Mouse (Mus musculus) neural tube, embryonic 13.5 days (tissue): ENCODE measurements at regions not wholly inside any gene's neighbourhood (a gene's known extent, or its start where the extent isn't known, plus 50 kb on each side); places are given as distances from the start of the nearest gene placed in this dataset.

Source experiments
- ATAC-seq: fragments of 200-750 bp; cut with Nextera tagmentation; 2 replicates; pipeline ENCODE4 v1.8.0; 2017; ENCODE audit warnings: low read depth, mild to moderate bottlenecking, moderate TSS enrichment, moderate library complexity
- H3K27ac ChIP-seq: fragments of 300-500 bp; sonication (generic); replicated peaks from 2 replicates; pipeline ENCODE4 v1.5.1; 2015; ENCODE audit warnings: moderate library complexity, mild to moderate bottlenecking, inconsistent platforms
- H3K27me3 ChIP-seq: fragments of 300-500 bp; sonication (generic); 2 replicates; pipeline ENCODE4 v1.6.1; 2015; ENCODE audit warnings: mild to moderate bottlenecking, inconsistent platforms
- H3K36me3 ChIP-seq: fragments of 300-500 bp; sonication (generic); 2 replicates; pipeline ENCODE4 v1.6.1; 2015; ENCODE audit warnings: mild to moderate bottlenecking, inconsistent platforms
- H3K4me1 ChIP-seq: fragments of 300-500 bp; sonication (generic); replicated peaks from 2 replicates; pipeline ENCODE4 v1.6.1; 2015; ENCODE audit warnings: inconsistent platforms
- H3K4me2 ChIP-seq: fragments of 300-500 bp; sonication (generic); 2 replicates; pipeline ENCODE4 v1.6.1; 2015; ENCODE audit warnings: inconsistent platforms, mild to moderate bottlenecking, moderate library complexity
- H3K4me3 ChIP-seq: fragments of 300-500 bp; sonication (generic); 2 replicates; pipeline ENCODE4 v1.5.1; 2015; ENCODE audit warnings: mild to moderate bottlenecking, inconsistent platforms
- H3K9ac ChIP-seq: fragments of 300-500 bp; sonication (generic); 2 replicates; pipeline ENCODE4 v1.6.1; 2015; ENCODE audit warnings: moderate library complexity, mild to moderate bottlenecking, inconsistent platforms
- H3K9me3 ChIP-seq: fragments of 300-500 bp; sonication (generic); 2 replicates; pipeline ENCODE4 v1.6.1; 2016; ENCODE audit warnings: inconsistent platforms
- WGBS: fragments of 180-500 bp; shearing (Covaris S2); methylation state at CpG from one replicate; pipeline ENCODE4 v1.1.7; 2015; 5-methylcytosine and 5-hydroxymethylcytosine counted together

- Histone ChIP-seq H3K4me3 (no peak overlapping the region), H3K36me3 (no peaks in the 10 kb centered on the region), H3K4me1 (no peaks in the 10 kb centered on the region), H3K4me2 (no peak overlapping the region), H3K27me3 (no peaks in the 10 kb centered on the region), H3K27ac (no peak overlapping the region), H3K9me3 (no peaks in the 10 kb centered on the region; the same call in 1 of the 2 replicates), H3K9ac (no peak overlapping the region)
- no peak for ATAC-seq
- 93% methylated on average over 6 of the region's 6 CpGs for WGBS
Observed at GRCm38 (mm10) chr1:39047316-39047715, 61.9 kb downstream of the Pdcl3 start.

- Histone ChIP-seq H3K27me3 (no peaks in the 10 kb centered on the region), H3K9me3 (no peaks in the 10 kb centered on the region), H3K36me3 (no peaks in the 10 kb centered on the region), H3K4me2 (no peak overlapping the region), H3K9ac (no peak overlapping the region), H3K27ac (no peak overlapping the region), H3K4me3 (no peak overlapping the region), H3K4me1 (no peaks in the 10 kb centered on the region)
- no peak for ATAC-seq
- WGBS, result 81% methylated on average over 6 of the region's 6 CpGs
Observed at GRCm38 (mm10) chr1:39057304-39057703, 71.9 kb downstream of the Pdcl3 start.

GRCm38 (mm10) chr1:39062509-39062908 lies 77.1 kb downstream of the Pdcl3 start:
- H3K4me1 ChIP-seq, result no peaks in the 10 kb centered on the region
- no peak overlapping the region for H3K4me2 ChIP-seq
- no peak overlapping the region for H3K9ac ChIP-seq
- 92% methylated on average over 6 of the region's 6 CpGs for WGBS
- H3K4me3 ChIP-seq, result no peak overlapping the region
- ATAC-seq, result no peak
- H3K27ac ChIP-seq, result no peak overlapping the region
- no peaks in the 10 kb centered on the region for H3K27me3 ChIP-seq
- no peaks in the 10 kb centered on the region for H3K9me3 ChIP-seq
- no peaks in the 10 kb centered on the region for H3K36me3 ChIP-seq

GRCm38 (mm10) chr1:39063666-39064385 lies 78.4 kb downstream of the Pdcl3 start:
- Histone ChIP-seq H3K36me3 (no peaks in the 10 kb centered on the region), H3K27me3 (no peaks in the 10 kb centered on the region), H3K27ac (no peak overlapping the region), H3K4me2 (no peak overlapping the region), H3K9me3 (no peaks in the 10 kb centered on the region), H3K4me1 (no peaks in the 10 kb centered on the region), H3K9ac (no peak overlapping the region), H3K4me3 (no peak overlapping the region)
- no peak for ATAC-seq
- 80% methylated on average over 13 of the region's 13 CpGs for WGBS

GRCm38 (mm10) chr1:39064781-39065180 lies 79.4 kb downstream of the Pdcl3 start:
- Histone ChIP-seq H3K27ac (no peak overlapping the region), H3K4me3 (no peak overlapping the region), H3K27me3 (no peaks in the 10 kb centered on the region), H3K36me3 (no peaks in the 10 kb centered on the region), H3K9ac (no peak overlapping the region), H3K9me3 (no peaks in the 10 kb centered on the region), H3K4me2 (no peak overlapping the region), H3K4me1 (peaks cover 6% of the 10 kb centered on the region)
- WGBS, result 89% methylated on average over 3 of the region's 3 CpGs
- ATAC-seq, result no peak

- H3K9ac ChIP-seq, result no peak overlapping the region
- 67% methylated on average over 3 of the region's 3 CpGs for WGBS
- H3K4me1 ChIP-seq, result peaks cover 11% of the 10 kb centered on the region
- no peaks in the 10 kb centered on the region for H3K36me3 ChIP-seq
- ATAC-seq, result no peak
- no peak overlapping the region for H3K27ac ChIP-seq
- no peak overlapping the region for H3K4me2 ChIP-seq
- no peak overlapping the region for H3K4me3 ChIP-seq
- H3K9me3 ChIP-seq, result peaks cover 4% of the 10 kb centered on the region; the same call in 1 of the 2 replicates
- H3K27me3 ChIP-seq, result no peaks in the 10 kb centered on the region
Observed at GRCm38 (mm10) chr1:39067901-39068300, 82.5 kb downstream of the Pdcl3 start.

- H3K9me3 ChIP-seq, result peaks cover 4% of the 10 kb centered on the region; the same call in 1 of the 2 replicates
- no peak overlapping the region for H3K4me3 ChIP-seq
- H3K36me3 ChIP-seq, result no peaks in the 10 kb centered on the region
- H3K9ac ChIP-seq, result no peak overlapping the region
- no peaks in the 10 kb centered on the region for H3K27me3 ChIP-seq
- WGBS, result 52% methylated on average over 11 of the region's 11 CpGs
- H3K4me2 ChIP-seq, result no peak overlapping the region
- peaks cover 11% of the 10 kb centered on the region for H3K4me1 ChIP-seq
- H3K27ac ChIP-seq, result no peak overlapping the region
- no peak for ATAC-seq
Observed at GRCm38 (mm10) chr1:39069086-39069655, 83.8 kb downstream of the Pdcl3 start.

- no peaks in the 10 kb centered on the region for H3K27me3 ChIP-seq
- H3K27ac ChIP-seq, result no peak overlapping the region
- 10% methylated on average over 7 of the region's 7 CpGs for WGBS
- peaks cover 11% of the 10 kb centered on the region for H3K4me1 ChIP-seq
- H3K36me3 ChIP-seq, result no peaks in the 10 kb centered on the region
- H3K4me2 ChIP-seq, result no peak overlapping the region
- no peak overlapping the region for H3K4me3 ChIP-seq
- H3K9me3 ChIP-seq, result peaks cover 4% of the 10 kb centered on the region; the same call in 1 of the 2 replicates
- no peak overlapping the region for H3K9ac ChIP-seq
- no peak for ATAC-seq
Observed at GRCm38 (mm10) chr1:39069676-39070075, 84.3 kb downstream of the Pdcl3 start.

GRCm38 (mm10) chr1:39075966-39076365 lies 90.6 kb downstream of the Pdcl3 start:
- H3K4me2 ChIP-seq, result no peak overlapping the region
- peaks cover 4% of the 10 kb centered on the region; the same call in 1 of the 2 replicates for H3K9me3 ChIP-seq
- no peaks in the 10 kb centered on the region for H3K36me3 ChIP-seq
- no peak overlapping the region for H3K9ac ChIP-seq
- H3K4me1 ChIP-seq, result no peaks in the 10 kb centered on the region
- H3K27ac ChIP-seq, result no peak overlapping the region
- H3K27me3 ChIP-seq, result no peaks in the 10 kb centered on the region
- WGBS, result 86% methylated on average over 5 of the region's 5 CpGs
- ATAC-seq, result no peak
- H3K4me3 ChIP-seq, result no peak overlapping the region

- Histone ChIP-seq H3K27ac (no peak overlapping the region), H3K36me3 (no peaks in the 10 kb centered on the region), H3K4me1 (no peaks in the 10 kb centered on the region), H3K27me3 (no peaks in the 10 kb centered on the region), H3K4me2 (no peak overlapping the region), H3K9me3 (no peaks in the 10 kb centered on the region; the same call in 1 of the 2 replicates), H3K9ac (no peak overlapping the region), H3K4me3 (no peak overlapping the region)
- ATAC-seq, result no peak
- 76% methylated on average over 4 of the region's 4 CpGs for WGBS
Observed at GRCm38 (mm10) chr1:39078584-39079315, 93.3 kb downstream of the Pdcl3 start.

GRCm38 (mm10) chr1:39083911-39084826 lies 98.8 kb downstream of the Pdcl3 start:
- 0 out of 2 replicates have a peak overlapping the region, but pooled peaks have one; percentile 7 for H3K27ac ChIP-seq
- H3K4me1 ChIP-seq, result no peaks in the 10 kb centered on the region
- H3K27me3 ChIP-seq, result no peaks in the 10 kb centered on the region
- no peaks in the 10 kb centered on the region; the same call in 1 of the 2 replicates for H3K9me3 ChIP-seq
- H3K4me3 ChIP-seq, result no peak overlapping the region
- 0 out of 2 replicates have a peak, but pooled peaks have one; percentile 40 for ATAC-seq
- 78% methylated on average over 7 of the region's 7 CpGs for WGBS
- no peaks in the 10 kb centered on the region for H3K36me3 ChIP-seq
- H3K4me2 ChIP-seq, result no peak overlapping the region
- no peak overlapping the region for H3K9ac ChIP-seq
